26 mouse cellular contexts compared by ENCODE assay signal in genomic region chr11:75972916-75973567, GRCm38 (mm10). TPM values are rescaled to one million over a fixed set of nuclear protein-coding genes. Genes with fewer than 3 reads are reported as not detected.
DNase-seq lines count a peak whose midpoint lies in the region; ATAC-seq lines count a peak whose summit lies in the region.
"Had no signal": no experiment of that assay in that cellular context is flagged by ENCODE, and none has a peak within 500 bp of the region (broad histone marks: within the 10 kb centered on the region; RNA-seq: fewer than 3 reads in every experiment).

No protein-coding gene starts in this region.

- DNase-seq in forebrain, embryonic 14.5 days (ENCODE audit: low spot score): peak; percentile 47
- DNase-seq in midbrain, embryonic 11.5 days (ENCODE audit: low spot score, missing footprints): peak; percentile 76
- peak; percentile 61 for DNase-seq in Muller cell, postnatal 12 days (ENCODE audit: inconsistent ontology term)
- DNase-seq in brain, adult 2 months (ENCODE audit: low read depth, low spot score): peak; percentile 36
- no peak for DNase-seq in heart, postnatal 10 days
- DNase-seq: adrenal gland, postnatal 10 days; heart, postnatal 4 days; kidney, adult 8-10 months; kidney, postnatal 10 days; liver; right cerebral cortex, postnatal 25 days; thymus, postnatal 4 days had no signal

- 0 out of 2 replicates have a peak, but pooled peaks cover 3% of the 10 kb centered on the region for H3K4me1 ChIP-seq in forebrain, embryonic 14.5 days (ENCODE audit: control insufficient read depth, insufficient read depth, low read length)
- peaks cover 4% of the 10 kb centered on the region for H3K4me1 ChIP-seq in forebrain, embryonic 13.5 days
- no peaks in the 10 kb centered on the region for H3K4me1 ChIP-seq in midbrain, embryonic 11.5 days (ENCODE audit: control insufficient read depth, insufficient read depth, low read length)
- H3K4me1 ChIP-seq in midbrain, embryonic 16.5 days (ENCODE audit: control insufficient read depth, insufficient read depth, low read length): no peaks in the 10 kb centered on the region
- H3K4me1 ChIP-seq: hindbrain, embryonic 15.5 days; liver, embryonic 15.5 days had no signal

- ATAC-seq in forebrain, embryonic 14.5 days: no peak
- ATAC-seq in forebrain, embryonic 13.5 days: no peak
- ATAC-seq in midbrain, embryonic 11.5 days (ENCODE audit: low FRiP score): no peak
- no peak for ATAC-seq in midbrain, embryonic 16.5 days
- ATAC-seq: intestine, embryonic 15.5 days had no signal

- H3K27ac ChIP-seq in forebrain, embryonic 14.5 days (ENCODE audit: low read depth, low read length): peak overlapping the region; percentile 21; the same call in 1 of the 2 replicates
- no peak overlapping the region for H3K27ac ChIP-seq in forebrain, embryonic 13.5 days
- no peak overlapping the region for H3K27ac ChIP-seq in midbrain, embryonic 11.5 days (ENCODE audit: low read depth, low read length)
- H3K27ac ChIP-seq in midbrain, embryonic 16.5 days (ENCODE audit: low read length): no peak overlapping the region
- H3K27ac ChIP-seq: heart, embryonic 15.5 days; hindbrain, embryonic 15.5 days; intestine, embryonic 15.5 days; left cerebral cortex, adult 2 months; liver, embryonic 15.5 days had no signal

- H3K36me3 ChIP-seq in forebrain, embryonic 14.5 days (ENCODE audit: control insufficient read depth, insufficient read depth, low read length): no peaks in the 10 kb centered on the region
- no peaks in the 10 kb centered on the region for H3K36me3 ChIP-seq in forebrain, embryonic 13.5 days (ENCODE audit: poor library complexity, severe bottlenecking)
- no peaks in the 10 kb centered on the region for H3K36me3 ChIP-seq in midbrain, embryonic 11.5 days (ENCODE audit: control insufficient read depth, insufficient read depth, low read length)
- no peaks in the 10 kb centered on the region for H3K36me3 ChIP-seq in midbrain, embryonic 16.5 days (ENCODE audit: control insufficient read depth, insufficient read depth, low read length)
- H3K36me3 ChIP-seq: heart, embryonic 15.5 days; hindbrain, embryonic 15.5 days; intestine, embryonic 15.5 days; liver, embryonic 15.5 days had no signal

- no peak overlapping the region for H3K9ac ChIP-seq in forebrain, embryonic 14.5 days (ENCODE audit: low read length)
- no peak overlapping the region for H3K9ac ChIP-seq in forebrain, embryonic 13.5 days
- H3K9ac ChIP-seq in midbrain, embryonic 11.5 days (ENCODE audit: low read length): no peak overlapping the region
- H3K9ac ChIP-seq in midbrain, embryonic 16.5 days (ENCODE audit: low read depth, low read length): no peak overlapping the region
- H3K9ac ChIP-seq: heart, embryonic 15.5 days; hindbrain, embryonic 15.5 days; intestine, embryonic 15.5 days; liver, embryonic 15.5 days had no signal

- no peaks in the 10 kb centered on the region for H3K9me3 ChIP-seq in forebrain, embryonic 14.5 days (replicated peaks; ENCODE audit: control insufficient read depth, low read length)
- H3K9me3 ChIP-seq in forebrain, embryonic 13.5 days (replicated peaks): no peaks in the 10 kb centered on the region
- H3K9me3 ChIP-seq in midbrain, embryonic 11.5 days (ENCODE audit: control insufficient read depth, low read length): no peaks in the 10 kb centered on the region; the same call in 1 of the 2 replicates
- no peaks in the 10 kb centered on the region; the same call in 1 of the 2 replicates for H3K9me3 ChIP-seq in midbrain, embryonic 16.5 days (replicated peaks; ENCODE audit: control insufficient read depth, low read length, poor library complexity, severe bottlenecking)
- H3K9me3 ChIP-seq: heart, embryonic 15.5 days; hindbrain, embryonic 15.5 days; intestine, embryonic 15.5 days; liver, embryonic 15.5 days had no signal

- 12% methylated on average over 7 of the region's 7 CpGs for WGBS in forebrain, embryonic 14.5 days
- 20% methylated on average over 7 of the region's 7 CpGs for WGBS in forebrain, embryonic 13.5 days
- WGBS in midbrain, embryonic 11.5 days: 31% methylated on average over 7 of the region's 7 CpGs
- 18% methylated on average over 7 of the region's 7 CpGs for WGBS in midbrain, embryonic 16.5 days

- H3K27me3 ChIP-seq in forebrain, embryonic 14.5 days (replicated peaks; ENCODE audit: control insufficient read depth, insufficient read depth, low read length): no peaks in the 10 kb centered on the region
- H3K27me3 ChIP-seq in forebrain, embryonic 13.5 days: 0 out of 2 replicates have a peak, but pooled peaks cover 3% of the 10 kb centered on the region
- H3K27me3 ChIP-seq in midbrain, embryonic 11.5 days (ENCODE audit: control insufficient read depth, insufficient read depth, low read length): no peaks in the 10 kb centered on the region
- no peaks in the 10 kb centered on the region for H3K27me3 ChIP-seq in midbrain, embryonic 16.5 days (ENCODE audit: control insufficient read depth, insufficient read depth, low read depth, low read length)
- H3K27me3 ChIP-seq: hindbrain, embryonic 15.5 days; intestine, embryonic 15.5 days had no signal

- intact Hi-C loops in heart, postnatal 10 days (cut with DNase I): no loop called here

- H3K4me3 ChIP-seq in forebrain, embryonic 14.5 days (ENCODE audit: low read depth, low read length): no peak overlapping the region
- H3K4me3 ChIP-seq in forebrain, embryonic 13.5 days: no peak overlapping the region
- H3K4me3 ChIP-seq in midbrain, embryonic 11.5 days (ENCODE audit: low read depth, low read length): no peak overlapping the region
- no peak overlapping the region for H3K4me3 ChIP-seq in midbrain, embryonic 16.5 days (ENCODE audit: low read depth, low read length)
- H3K4me3 ChIP-seq: heart, embryonic 15.5 days; hindbrain, embryonic 15.5 days; intestine, embryonic 15.5 days; left cerebral cortex, adult 2 months; liver, embryonic 15.5 days; megakaryocyte, embryonic 14.5 days had no signal

- H3K4me2 ChIP-seq in forebrain, embryonic 14.5 days (ENCODE audit: low read length): no peak overlapping the region
- H3K4me2 ChIP-seq in forebrain, embryonic 13.5 days: no peak overlapping the region
- no peak overlapping the region for H3K4me2 ChIP-seq in midbrain, embryonic 11.5 days
- no peak overlapping the region for H3K4me2 ChIP-seq in midbrain, embryonic 16.5 days (ENCODE audit: low read length)
- H3K4me2 ChIP-seq: heart, embryonic 15.5 days; hindbrain, embryonic 15.5 days; intestine, embryonic 15.5 days; liver, embryonic 15.5 days had no signal

RNA-seq across cellular contexts. Expression of gene 1700016K19Rik, which starts 26.7 kb away (rescaled TPM):
- 1.8 and 2.5 TPM in 2 replicates for polyA plus RNA-seq in forebrain, embryonic 14.5 days (2014; fragmentation: Nextera tagmentation; extraction: Ambion mirVana)
- polyA plus RNA-seq in forebrain, embryonic 13.5 days (2015; fragmentation: Nextera tagmentation; extraction: Ambion mirVana): 1.5 and 1.9 TPM in 2 replicates
- polyA plus RNA-seq in midbrain, embryonic 11.5 days (2014; fragmentation: Nextera tagmentation; extraction: Ambion mirVana): 0.23 TPM in 1 of 2 replicates, not detected in the other
- 6.0 and 7.0 TPM in 2 replicates for polyA plus RNA-seq in midbrain, embryonic 16.5 days (2015; fragmentation: Nextera tagmentation; extraction: Ambion mirVana)
- total RNA-seq in heart, postnatal 10 days (2021): not detected
- total RNA-seq: adrenal gland, postnatal 10 days; common myeloid progenitor, adult 5-6 weeks; gastrocnemius, adult 18-20 months; gastrocnemius, postnatal 4 days; heart, postnatal 4 days; MEL had no signal
- polyA plus RNA-seq: C2C12; liver, embryonic 15.5 days; neural tube, embryonic 11.5 days had no signal

RNA-seq across cellular contexts. Expression of gene Rph3al, which starts 34.8 kb away (rescaled TPM):
- 1.6 and 2.8 TPM in 2 replicates for polyA plus RNA-seq in forebrain, embryonic 14.5 days (2014; fragmentation: Nextera tagmentation; extraction: Ambion mirVana)
- polyA plus RNA-seq in forebrain, embryonic 13.5 days (2015; fragmentation: Nextera tagmentation; extraction: Ambion mirVana): 1.1 and 1.3 TPM in 2 replicates
- 0.66 and 1.1 TPM in 2 replicates for polyA plus RNA-seq in midbrain, embryonic 11.5 days (2014; fragmentation: Nextera tagmentation; extraction: Ambion mirVana)
- polyA plus RNA-seq in midbrain, embryonic 16.5 days (2015; fragmentation: Nextera tagmentation; extraction: Ambion mirVana): 3.4 and 4.9 TPM in 2 replicates
- 10 to 100 TPM; 23.2 to 25.0 TPM for total RNA-seq in heart, postnatal 10 days (2021)

RNA-seq across cellular contexts. Expression of gene Rflnb, which starts 54.5 kb away (rescaled TPM):
- polyA plus RNA-seq in forebrain, embryonic 14.5 days (2014; fragmentation: Nextera tagmentation; extraction: Ambion mirVana): 3.6 and 4.6 TPM in 2 replicates
- 4.9 and 5.3 TPM in 2 replicates for polyA plus RNA-seq in forebrain, embryonic 13.5 days (2015; fragmentation: Nextera tagmentation; extraction: Ambion mirVana)
- 13.4 and 13.9 TPM in 2 replicates for polyA plus RNA-seq in midbrain, embryonic 11.5 days (2014; fragmentation: Nextera tagmentation; extraction: Ambion mirVana)
- 12.7 and 13.5 TPM in 2 replicates for polyA plus RNA-seq in midbrain, embryonic 16.5 days (2015; fragmentation: Nextera tagmentation; extraction: Ambion mirVana)
- 10 to 100 TPM; 66.9 to 74.5 TPM for total RNA-seq in heart, postnatal 10 days (2021)

Comparison
In these comparisons a context has a peak if more than half of its experiments do, and no peak if none do; other contexts are left out.
1. DNase-seq: peak in forebrain, embryonic 14.5 days (single experiment), midbrain, embryonic 11.5 days (single experiment), Muller cell, postnatal 12 days (single experiment) and brain, adult 2 months (single experiment); none in heart, postnatal 10 days (0 of 2).